Mouse (Mus musculus): Measurements from ENCODE around the gene Gm11127. TPM values are rescaled to one million over a fixed set of nuclear protein-coding genes. Genes with fewer than 3 reads are reported as not detected.
A peak's percentile ranks its signal among the peaks of the same experiment; 100 is the strongest.
"Not testable (repeated sequence)": the region's sequence is repeated elsewhere in the genome, so short reads cannot be mapped to it uniquely, and the experiment has no call there.

Gene Gm11127
- polyA plus RNA-seq, 1 experiment from 2014 or later: not detected

GRCm38 (mm10) chr17:36035010-36035638 lies 23.0 kb downstream of the Gm11127 start:
- H3K4me3 ChIP-seq (ENCODE audit: low read depth, low read length); H3K9ac ChIP-seq (ENCODE audit: low read length); H3K4me1 ChIP-seq (ENCODE audit: control insufficient read depth, insufficient read depth, low read length); H3K36me3 ChIP-seq (ENCODE audit: control insufficient read depth, insufficient read depth, low read length); H3K27me3 ChIP-seq (replicated peaks; ENCODE audit: control insufficient read depth, insufficient read depth, low read length); H3K4me2 ChIP-seq (ENCODE audit: low read length); H3K9me3 ChIP-seq (replicated peaks; ENCODE audit: control insufficient read depth, low read length); H3K27ac ChIP-seq (ENCODE audit: low read depth, low read length): not testable (repeated sequence)
- DNase-seq (ENCODE audit: low spot score): peak; percentile 52
- 44% methylated on average over 3 of the region's 3 CpGs for WGBS
- peak; percentile 53; the same call in 1 of the 2 replicates for ATAC-seq

GRCm38 (mm10) chr17:36034524-36034923 lies 23.6 kb downstream of the Gm11127 start:
- H3K4me2 ChIP-seq (ENCODE audit: low read length); H3K27ac ChIP-seq (ENCODE audit: low read depth, low read length); DNase-seq (ENCODE audit: low spot score); H3K4me3 ChIP-seq (ENCODE audit: low read depth, low read length); H3K27me3 ChIP-seq (replicated peaks; ENCODE audit: control insufficient read depth, insufficient read depth, low read length); H3K9ac ChIP-seq (ENCODE audit: low read length); H3K36me3 ChIP-seq (ENCODE audit: control insufficient read depth, insufficient read depth, low read length); H3K9me3 ChIP-seq (replicated peaks; ENCODE audit: control insufficient read depth, low read length); ATAC-seq; H3K4me1 ChIP-seq (ENCODE audit: control insufficient read depth, insufficient read depth, low read length): not testable (repeated sequence)
- 68% methylated on average over 3 of the region's 3 CpGs for WGBS

- Histone ChIP-seq H3K9ac (ENCODE audit: low read length) (peak within 1 kb of the TSS; percentile 58), H3K4me2 (ENCODE audit: low read length) (peak within 1 kb of the TSS; percentile 74), H3K4me3 (ENCODE audit: low read depth, low read length) (peak within 1 kb of the TSS; percentile 38)
- not testable (repeated sequence) for H3K27ac ChIP-seq (ENCODE audit: low read depth, low read length); H3K27me3 ChIP-seq (replicated peaks; ENCODE audit: control insufficient read depth, insufficient read depth, low read length); H3K4me1 ChIP-seq (ENCODE audit: control insufficient read depth, insufficient read depth, low read length); H3K36me3 ChIP-seq (ENCODE audit: control insufficient read depth, insufficient read depth, low read length); H3K9me3 ChIP-seq (replicated peaks; ENCODE audit: control insufficient read depth, low read length)
- WGBS: under 1% methylated on average over 20 of the region's 25 CpGs
- ATAC-seq (peak; percentile 25), DNase-seq (ENCODE audit: low spot score) (peak; percentile 31)
Measured at GRCm38 (mm10) chr17:36032351-36032875, 25.8 kb downstream of the Gm11127 start, which contains the start of gene H2-T23. H2-T23 (minus strand) TSS chr17:36032855.

GRCm38 (mm10) chr17:36031583-36032331 lies 26.4 kb downstream of the Gm11127 start:
- not testable (repeated sequence) for H3K27me3 ChIP-seq (replicated peaks; ENCODE audit: control insufficient read depth, insufficient read depth, low read length); H3K9me3 ChIP-seq (replicated peaks; ENCODE audit: control insufficient read depth, low read length); H3K4me1 ChIP-seq (ENCODE audit: control insufficient read depth, insufficient read depth, low read length); H3K36me3 ChIP-seq (ENCODE audit: control insufficient read depth, insufficient read depth, low read length); H3K27ac ChIP-seq (ENCODE audit: low read depth, low read length)
- peak overlapping the region; percentile 74 for H3K4me2 ChIP-seq (ENCODE audit: low read length)
- H3K4me3 ChIP-seq (ENCODE audit: low read depth, low read length): peak overlapping the region; percentile 38
- peak overlapping the region; percentile 58 for H3K9ac ChIP-seq (ENCODE audit: low read length)
- under 1% methylated on average over 40 of the region's 40 CpGs for WGBS
- ATAC-seq (peak; percentile 67), DNase-seq (ENCODE audit: low spot score) (peak; percentile 39)

- not testable (repeated sequence) for H3K4me1 ChIP-seq (ENCODE audit: control insufficient read depth, insufficient read depth, low read length); DNase-seq (ENCODE audit: low spot score); H3K9me3 ChIP-seq (replicated peaks; ENCODE audit: control insufficient read depth, low read length); H3K27ac ChIP-seq (ENCODE audit: low read depth, low read length); H3K27me3 ChIP-seq (replicated peaks; ENCODE audit: control insufficient read depth, insufficient read depth, low read length); H3K36me3 ChIP-seq (ENCODE audit: control insufficient read depth, insufficient read depth, low read length)
- WGBS: 36% methylated on average over 8 of the region's 8 CpGs
- ATAC-seq: peak; percentile 15; the same call in 1 of the 2 replicates
- peak overlapping the region; percentile 58; the same call in 1 of the 2 replicates for H3K9ac ChIP-seq (ENCODE audit: low read length)
- peak overlapping the region; percentile 38 for H3K4me3 ChIP-seq (ENCODE audit: low read depth, low read length)
- peak overlapping the region; percentile 74 for H3K4me2 ChIP-seq (ENCODE audit: low read length)
Measured at GRCm38 (mm10) chr17:36030703-36031582, 27.2 kb downstream of the Gm11127 start.

- not testable (repeated sequence) for H3K36me3 ChIP-seq (ENCODE audit: control insufficient read depth, insufficient read depth, low read length); H3K27ac ChIP-seq (ENCODE audit: low read depth, low read length); ATAC-seq; H3K9ac ChIP-seq (ENCODE audit: low read length); H3K4me3 ChIP-seq (ENCODE audit: low read depth, low read length); H3K4me1 ChIP-seq (ENCODE audit: control insufficient read depth, insufficient read depth, low read length); H3K9me3 ChIP-seq (replicated peaks; ENCODE audit: control insufficient read depth, low read length); H3K27me3 ChIP-seq (replicated peaks; ENCODE audit: control insufficient read depth, insufficient read depth, low read length); H3K4me2 ChIP-seq (ENCODE audit: low read length); DNase-seq (ENCODE audit: low spot score)
- 74% methylated on average over 2 of the region's 4 CpGs for WGBS
Measured at GRCm38 (mm10) chr17:36030046-36030702, 28.0 kb downstream of the Gm11127 start.

GRCm38 (mm10) chr17:36028879-36029619 lies 29.1 kb downstream of the Gm11127 start:
- DNase-seq (ENCODE audit: low spot score): no peak
- H3K4me2 ChIP-seq (ENCODE audit: low read length): no peak overlapping the region
- 90% methylated on average over 7 of the region's 7 CpGs for WGBS
- no peak for ATAC-seq
- no peak overlapping the region for H3K4me3 ChIP-seq (ENCODE audit: low read depth, low read length)
- H3K4me1 ChIP-seq (ENCODE audit: control insufficient read depth, insufficient read depth, low read length): no peaks in the 10 kb centered on the region
- no peaks in the 10 kb centered on the region for H3K27me3 ChIP-seq (replicated peaks; ENCODE audit: control insufficient read depth, insufficient read depth, low read length)
- H3K36me3 ChIP-seq (ENCODE audit: control insufficient read depth, insufficient read depth, low read length): no peaks in the 10 kb centered on the region
- no peaks in the 10 kb centered on the region for H3K9me3 ChIP-seq (replicated peaks; ENCODE audit: control insufficient read depth, low read length)
- H3K9ac ChIP-seq (ENCODE audit: low read length): no peak overlapping the region
- no peak overlapping the region for H3K27ac ChIP-seq (ENCODE audit: low read depth, low read length)

- no peak overlapping the region for H3K4me3 ChIP-seq (ENCODE audit: low read depth, low read length)
- no peak for ATAC-seq
- H3K4me1 ChIP-seq (ENCODE audit: control insufficient read depth, insufficient read depth, low read length): no peaks in the 10 kb centered on the region
- 94% methylated on average over 4 of the region's 4 CpGs for WGBS
- H3K9me3 ChIP-seq (replicated peaks; ENCODE audit: control insufficient read depth, low read length): no peaks in the 10 kb centered on the region
- no peak overlapping the region for H3K4me2 ChIP-seq (ENCODE audit: low read length)
- no peak overlapping the region for H3K9ac ChIP-seq (ENCODE audit: low read length)
- H3K36me3 ChIP-seq (ENCODE audit: control insufficient read depth, insufficient read depth, low read length): no peaks in the 10 kb centered on the region
- DNase-seq (ENCODE audit: low spot score): no peak
- H3K27me3 ChIP-seq (replicated peaks; ENCODE audit: control insufficient read depth, insufficient read depth, low read length): no peaks in the 10 kb centered on the region
- no peak overlapping the region for H3K27ac ChIP-seq (ENCODE audit: low read depth, low read length)
Measured at GRCm38 (mm10) chr17:36027663-36028062, 30.5 kb downstream of the Gm11127 start.

All from forebrain, embryonic 14.5 days (tissue).